In genomic region chr7:133764425-133764824, GRCm38 (mm10) we compare ENCODE assay signal across 28 mouse cellular contexts. TPM values are rescaled to one million over a fixed set of nuclear protein-coding genes. Genes with fewer than 3 reads are reported as not detected.
DNase-seq lines count a peak whose midpoint lies in the region; ATAC-seq and TF ChIP-seq lines count a peak whose summit lies in the region.
"Had no signal": no experiment of that assay in that cellular context is flagged by ENCODE, and none has a peak within 500 bp of the region (broad histone marks: within the 10 kb centered on the region; RNA-seq: fewer than 3 reads in every experiment).

No protein-coding gene starts in this region.

- H3K4me1 ChIP-seq in forebrain, embryonic 13.5 days = peaks cover 36% of the 10 kb centered on the region
- H3K4me1 ChIP-seq in forebrain, embryonic 12.5 days = peaks cover 25% of the 10 kb centered on the region
- peaks cover 12% of the 10 kb centered on the region for H3K4me1 ChIP-seq in hindbrain, embryonic 10.5 days (replicated peaks)
- H3K4me1 ChIP-seq in hindbrain, postnatal 0 days (ENCODE audit: insufficient read depth, low read length) = no peaks in the 10 kb centered on the region; the same call in 1 of the 2 replicates
- peaks cover 30% of the 10 kb centered on the region for H3K4me1 ChIP-seq in neural tube, embryonic 15.5 days
- H3K4me1 ChIP-seq: stomach, embryonic 15.5 days had no signal

- H3K27ac ChIP-seq in forebrain, embryonic 13.5 days = peak overlapping the region; percentile 84; the same call in 1 of the 2 replicates
- no peak overlapping the region for H3K27ac ChIP-seq in forebrain, embryonic 12.5 days
- 0 out of 2 replicates have a peak overlapping the region, but pooled peaks have one; percentile 12 for H3K27ac ChIP-seq in hindbrain, embryonic 10.5 days
- H3K27ac ChIP-seq in hindbrain, postnatal 0 days = no peak overlapping the region
- peak overlapping the region; percentile 75; the same call in 1 of the 2 replicates for H3K27ac ChIP-seq in neural tube, embryonic 15.5 days (replicated peaks)
- H3K27ac ChIP-seq: heart, embryonic 10.5 days; liver, embryonic 12.5 days; midbrain, embryonic 13.5 days; stomach, embryonic 15.5 days had no signal

- H3K9ac ChIP-seq in forebrain, embryonic 13.5 days = no peak overlapping the region
- H3K9ac ChIP-seq in forebrain, embryonic 12.5 days = no peak overlapping the region
- H3K9ac ChIP-seq in hindbrain, postnatal 0 days (replicated peaks; ENCODE audit: low read length) = no peak overlapping the region
- no peak overlapping the region for H3K9ac ChIP-seq in neural tube, embryonic 15.5 days (replicated peaks)
- H3K9ac ChIP-seq: liver, embryonic 12.5 days; liver, postnatal 0 days; midbrain, embryonic 13.5 days; stomach, embryonic 15.5 days had no signal

- 0 out of 2 replicates have a peak, but pooled peaks cover 5% of the 10 kb centered on the region for H3K36me3 ChIP-seq in forebrain, embryonic 13.5 days (ENCODE audit: poor library complexity, severe bottlenecking)
- H3K36me3 ChIP-seq in forebrain, embryonic 12.5 days (replicated peaks) = no peaks in the 10 kb centered on the region
- no peaks in the 10 kb centered on the region for H3K36me3 ChIP-seq in hindbrain, embryonic 10.5 days
- no peaks in the 10 kb centered on the region for H3K36me3 ChIP-seq in hindbrain, postnatal 0 days (ENCODE audit: insufficient read depth, low read length)
- no peaks in the 10 kb centered on the region for H3K36me3 ChIP-seq in neural tube, embryonic 15.5 days
- H3K36me3 ChIP-seq: heart, embryonic 10.5 days; midbrain, embryonic 13.5 days; stomach, embryonic 15.5 days had no signal

- no peaks in the 10 kb centered on the region for H3K27me3 ChIP-seq in forebrain, embryonic 13.5 days
- H3K27me3 ChIP-seq in forebrain, embryonic 12.5 days = no peaks in the 10 kb centered on the region
- H3K27me3 ChIP-seq in hindbrain, embryonic 10.5 days (ENCODE audit: insufficient read depth, poor library complexity, severe bottlenecking) = no peaks in the 10 kb centered on the region
- H3K27me3 ChIP-seq in hindbrain, postnatal 0 days (ENCODE audit: insufficient read depth, low read length) = no peaks in the 10 kb centered on the region
- no peaks in the 10 kb centered on the region for H3K27me3 ChIP-seq in neural tube, embryonic 15.5 days (replicated peaks)
- H3K27me3 ChIP-seq: liver, embryonic 12.5 days; midbrain, embryonic 13.5 days; stomach, embryonic 15.5 days had no signal

- no peak overlapping the region for H3K4me3 ChIP-seq in forebrain, embryonic 13.5 days
- no peak overlapping the region for H3K4me3 ChIP-seq in forebrain, embryonic 12.5 days (replicated peaks)
- H3K4me3 ChIP-seq in hindbrain, embryonic 10.5 days = no peak overlapping the region
- H3K4me3 ChIP-seq in hindbrain, postnatal 0 days (ENCODE audit: low read length) = no peak overlapping the region
- no peak overlapping the region for H3K4me3 ChIP-seq in neural tube, embryonic 15.5 days (replicated peaks)
- H3K4me3 ChIP-seq: heart, embryonic 10.5 days; liver, embryonic 12.5 days; midbrain, embryonic 13.5 days; stomach, embryonic 15.5 days had no signal

- DNase-seq in hindbrain, embryonic 10.5 days (ENCODE audit: low spot score) = no peak
- DNase-seq in hindbrain, postnatal 0 days (ENCODE audit: low spot score) = no peak
- no peak for DNase-seq in neural tube, embryonic 10.5 days (ENCODE audit: extremely low spot score, low spot score)
- DNase-seq in thymus, postnatal 10 days (ENCODE audit: low spot score in 2 of 2) = no peak
- DNase-seq: adrenal gland, adult 8-10 months; cerebellum, adult 8-10 months; heart, postnatal 36 days; kidney, adult 9 months; kidney, postnatal 10 days; layer of hippocampus, postnatal 36 days; left cerebral cortex, postnatal 4 days; liver, postnatal 0 days; lung, postnatal 4 days; right cerebral cortex, postnatal 25 days; thymus, postnatal 14 days had no signal

- no peak for ATAC-seq in forebrain, embryonic 13.5 days
- no peak for ATAC-seq in forebrain, embryonic 12.5 days (ENCODE audit: low FRiP score)
- ATAC-seq in hindbrain, postnatal 0 days = no peak
- no peak for ATAC-seq in neural tube, embryonic 15.5 days (ENCODE audit: low FRiP score)
- ATAC-seq: inflammation-experienced regulatory T-cells, adult 6 months; liver, embryonic 12.5 days; liver, postnatal 0 days; lung, postnatal 0 days had no signal

- TF ChIP-seq CTCF in hindbrain, postnatal 0 days (IDR thresholded peaks at IDR 0.05; ENCODE audit: low read depth) = no peak

- H3K9me3 ChIP-seq in forebrain, embryonic 13.5 days (replicated peaks) = 0 out of 2 replicates have a peak, but pooled peaks cover 4% of the 10 kb centered on the region
- 0 out of 2 replicates have a peak, but pooled peaks cover 3% of the 10 kb centered on the region for H3K9me3 ChIP-seq in forebrain, embryonic 12.5 days
- no peaks in the 10 kb centered on the region for H3K9me3 ChIP-seq in hindbrain, embryonic 10.5 days
- no peaks in the 10 kb centered on the region for H3K9me3 ChIP-seq in hindbrain, postnatal 0 days (ENCODE audit: low read length)
- no peaks in the 10 kb centered on the region for H3K9me3 ChIP-seq in neural tube, embryonic 15.5 days (replicated peaks)
- H3K9me3 ChIP-seq: G1E; heart, embryonic 10.5 days; midbrain, embryonic 13.5 days; stomach, embryonic 15.5 days had no signal

- WGBS in forebrain, embryonic 13.5 days = 76% methylated on average over 2 of the region's 2 CpGs
- 78% methylated on average over 2 of the region's 2 CpGs for WGBS in forebrain, embryonic 12.5 days
- WGBS in hindbrain, embryonic 10.5 days = 75% methylated on average over 2 of the region's 2 CpGs
- 80% methylated on average over 2 of the region's 2 CpGs for WGBS in hindbrain, postnatal 0 days
- WGBS in neural tube, embryonic 15.5 days = 65% methylated on average over 2 of the region's 2 CpGs

- no peak overlapping the region for H3K4me2 ChIP-seq in forebrain, embryonic 13.5 days
- H3K4me2 ChIP-seq in forebrain, embryonic 12.5 days = no peak overlapping the region
- no peak overlapping the region for H3K4me2 ChIP-seq in hindbrain, postnatal 0 days (ENCODE audit: low read depth, low read length)
- H3K4me2 ChIP-seq in neural tube, embryonic 15.5 days = no peak overlapping the region
- H3K4me2 ChIP-seq: liver, embryonic 12.5 days; midbrain, embryonic 13.5 days; stomach, embryonic 15.5 days had no signal

RNA-seq across cellular contexts. Expression of gene Fank1, which starts 12.2 kb away (rescaled TPM):
- polyA plus RNA-seq in forebrain, embryonic 13.5 days (2015; fragmentation: Nextera tagmentation; extraction: Ambion mirVana) = 1.8 and 2.9 TPM in 2 replicates
- 1.5 TPM in 2 replicates for polyA plus RNA-seq in forebrain, embryonic 12.5 days (2016; fragmentation: Nextera tagmentation; extraction: Ambion mirVana)
- polyA plus RNA-seq in hindbrain, embryonic 10.5 days (2016; fragmentation: Nextera tagmentation; extraction: Ambion mirVana) = 1.4 and 3.0 TPM in 2 replicates
- total RNA-seq in hindbrain, postnatal 0 days (2014; rRNA removed) = 3.1 and 3.6 TPM in 2 replicates
- 6.0 and 6.6 TPM in 2 replicates for polyA plus RNA-seq in hindbrain, postnatal 0 days (2015; fragmentation: Nextera tagmentation; extraction: Ambion mirVana)
- polyA plus RNA-seq in neural tube, embryonic 15.5 days (2015; fragmentation: Nextera tagmentation; extraction: Ambion mirVana) = 2.8 and 3.5 TPM in 2 replicates
- total RNA-seq: G1E; gastrocnemius, adult 8-10 months; heart, postnatal 36 days; monocyte, adult 5-6 weeks; neutrophil, adult 5-6 weeks had no signal
- polyA plus RNA-seq: G1E; inflammation-experienced regulatory T-cells, adult 6 months; liver, postnatal 0 days had no signal

RNA-seq across cellular contexts. Expression of gene Dhx32, which starts 18.1 kb away (rescaled TPM):
- 45.7 and 52.3 TPM in 2 replicates for polyA plus RNA-seq in forebrain, embryonic 13.5 days (2015; fragmentation: Nextera tagmentation; extraction: Ambion mirVana)
- polyA plus RNA-seq in forebrain, embryonic 12.5 days (2016; fragmentation: Nextera tagmentation; extraction: Ambion mirVana) = 55.7 and 60.5 TPM in 2 replicates
- polyA plus RNA-seq in hindbrain, embryonic 10.5 days (2016; fragmentation: Nextera tagmentation; extraction: Ambion mirVana) = 51.0 and 51.1 TPM in 2 replicates
- total RNA-seq in hindbrain, postnatal 0 days (2014; rRNA removed) = 45.6 and 49.3 TPM in 2 replicates
- 49.8 and 52.6 TPM in 2 replicates for polyA plus RNA-seq in hindbrain, postnatal 0 days (2015; fragmentation: Nextera tagmentation; extraction: Ambion mirVana)
- 37.4 and 38.2 TPM in 2 replicates for polyA plus RNA-seq in neural tube, embryonic 15.5 days (2015; fragmentation: Nextera tagmentation; extraction: Ambion mirVana)

RNA-seq across cellular contexts. Expression of gene Uros, which starts 54.6 kb away (rescaled TPM):
- polyA plus RNA-seq in forebrain, embryonic 13.5 days (2015; fragmentation: Nextera tagmentation; extraction: Ambion mirVana) = 46.2 and 48.7 TPM in 2 replicates
- polyA plus RNA-seq in forebrain, embryonic 12.5 days (2016; fragmentation: Nextera tagmentation; extraction: Ambion mirVana) = 39.2 and 40.3 TPM in 2 replicates
- 33.7 and 39.0 TPM in 2 replicates for polyA plus RNA-seq in hindbrain, embryonic 10.5 days (2016; fragmentation: Nextera tagmentation; extraction: Ambion mirVana)
- 23.1 and 23.8 TPM in 2 replicates for total RNA-seq in hindbrain, postnatal 0 days (2014; rRNA removed)
- 35.4 and 38.2 TPM in 2 replicates for polyA plus RNA-seq in hindbrain, postnatal 0 days (2015; fragmentation: Nextera tagmentation; extraction: Ambion mirVana)
- polyA plus RNA-seq in neural tube, embryonic 15.5 days (2015; fragmentation: Nextera tagmentation; extraction: Ambion mirVana) = 51.3 and 52.2 TPM in 2 replicates

RNA-seq across cellular contexts. Expression of gene Bccip, which starts 55.3 kb away (rescaled TPM):
- 139 and 149 TPM in 2 replicates for polyA plus RNA-seq in forebrain, embryonic 13.5 days (2015; fragmentation: Nextera tagmentation; extraction: Ambion mirVana)
- polyA plus RNA-seq in forebrain, embryonic 12.5 days (2016; fragmentation: Nextera tagmentation; extraction: Ambion mirVana) = 160 and 161 TPM in 2 replicates
- polyA plus RNA-seq in hindbrain, embryonic 10.5 days (2016; fragmentation: Nextera tagmentation; extraction: Ambion mirVana) = 135 and 167 TPM in 2 replicates
- 38.1 and 40.6 TPM in 2 replicates for total RNA-seq in hindbrain, postnatal 0 days (2014; rRNA removed)
- 105 and 109 TPM in 2 replicates for polyA plus RNA-seq in hindbrain, postnatal 0 days (2015; fragmentation: Nextera tagmentation; extraction: Ambion mirVana)
- polyA plus RNA-seq in neural tube, embryonic 15.5 days (2015; fragmentation: Nextera tagmentation; extraction: Ambion mirVana) = 103 and 109 TPM in 2 replicates

Comparison
In these comparisons a context has a peak if more than half of its experiments do, and no peak if none do; other contexts are left out.
1. H3K27ac ChIP-seq: peak in forebrain, embryonic 13.5 days (single experiment), hindbrain, embryonic 10.5 days (single experiment) and neural tube, embryonic 15.5 days (single experiment); none in forebrain, embryonic 12.5 days (single experiment) and hindbrain, postnatal 0 days (single experiment).